Mouse (Mus musculus): ENCODE results near the gene D430041D05Rik. TPM values are rescaled to one million over a fixed set of nuclear protein-coding genes. Genes with fewer than 3 reads are reported as not detected.

D430041D05Rik gene
- polyA plus RNA-seq, 1 experiment from 2014 or later, result 3.6 TPM

- Histone ChIP-seq H3K27ac (ENCODE audit: low read depth, low read length) (no peak overlapping the region), H3K4me2 (ENCODE audit: low read depth) (no peak overlapping the region), H3K9me3 (ENCODE audit: control insufficient read depth, low read length) (no peaks in the 10 kb centered on the region), H3K4me3 (ENCODE audit: low read depth, low read length) (no peak overlapping the region), H3K9ac (ENCODE audit: low read length) (no peak overlapping the region), H3K36me3 (ENCODE audit: control insufficient read depth, insufficient read depth, low read length) (no peaks in the 10 kb centered on the region), H3K4me1 (ENCODE audit: control insufficient read depth, insufficient read depth, low read length) (no peaks in the 10 kb centered on the region; the same call in 1 of the 2 replicates), H3K27me3 (ENCODE audit: control insufficient read depth, insufficient read depth, low read length) (no peaks in the 10 kb centered on the region)
- ATAC-seq (ENCODE audit: insufficient read depth, low FRiP score, low TSS enrichment), result no peak
- DNase-seq (ENCODE audit: low spot score), result no peak
- WGBS, result 85% methylated on average over 15 of the region's 15 CpGs
These were observed 154.2 kb downstream of the D430041D05Rik start for GRCm38 (mm10) chr2:104256585-104256984.

- H3K36me3 ChIP-seq (ENCODE audit: control insufficient read depth, insufficient read depth, low read length), result no peaks in the 10 kb centered on the region
- 86% methylated on average over 9 of the region's 9 CpGs for WGBS
- H3K4me1 ChIP-seq (ENCODE audit: control insufficient read depth, insufficient read depth, low read length), result no peaks in the 10 kb centered on the region; the same call in 1 of the 2 replicates
- no peak overlapping the region for H3K27ac ChIP-seq (ENCODE audit: low read depth, low read length)
- H3K4me3 ChIP-seq (ENCODE audit: low read depth, low read length), result no peak overlapping the region
- H3K27me3 ChIP-seq (ENCODE audit: control insufficient read depth, insufficient read depth, low read length), result no peaks in the 10 kb centered on the region
- ATAC-seq (ENCODE audit: insufficient read depth, low FRiP score, low TSS enrichment), result no peak
- no peak overlapping the region for H3K4me2 ChIP-seq (ENCODE audit: low read depth)
- no peaks in the 10 kb centered on the region for H3K9me3 ChIP-seq (ENCODE audit: control insufficient read depth, low read length)
- no peak overlapping the region for H3K9ac ChIP-seq (ENCODE audit: low read length)
- no peak for DNase-seq (ENCODE audit: low spot score)
These were observed 155.9 kb downstream of the D430041D05Rik start for GRCm38 (mm10) chr2:104254944-104255343.

GRCm38 (mm10) chr2:104253341-104253740, 157.5 kb downstream of the D430041D05Rik start:
- H3K36me3 ChIP-seq (ENCODE audit: control insufficient read depth, insufficient read depth, low read length), result no peaks in the 10 kb centered on the region
- no peaks in the 10 kb centered on the region for H3K4me1 ChIP-seq (ENCODE audit: control insufficient read depth, insufficient read depth, low read length)
- H3K4me3 ChIP-seq (ENCODE audit: low read depth, low read length), result no peak overlapping the region
- DNase-seq (ENCODE audit: low spot score) (no peak), ATAC-seq (ENCODE audit: insufficient read depth, low FRiP score, low TSS enrichment) (no peak)
- H3K9me3 ChIP-seq (ENCODE audit: control insufficient read depth, low read length), result no peaks in the 10 kb centered on the region
- no peak overlapping the region for H3K9ac ChIP-seq (ENCODE audit: low read length)
- WGBS, result 89% methylated on average over 4 of the region's 4 CpGs
- H3K27ac ChIP-seq (ENCODE audit: low read depth, low read length), result no peak overlapping the region
- no peak overlapping the region for H3K4me2 ChIP-seq (ENCODE audit: low read depth)
- no peaks in the 10 kb centered on the region for H3K27me3 ChIP-seq (ENCODE audit: control insufficient read depth, insufficient read depth, low read length)

GRCm38 (mm10) chr2:104251647-104252046, 159.2 kb downstream of the D430041D05Rik start:
- Histone ChIP-seq H3K27me3 (ENCODE audit: control insufficient read depth, insufficient read depth, low read length) (no peaks in the 10 kb centered on the region), H3K4me3 (ENCODE audit: low read depth, low read length) (no peak overlapping the region), H3K27ac (ENCODE audit: low read depth, low read length) (no peak overlapping the region), H3K4me2 (ENCODE audit: low read depth) (no peak overlapping the region), H3K4me1 (ENCODE audit: control insufficient read depth, insufficient read depth, low read length) (no peaks in the 10 kb centered on the region), H3K9me3 (ENCODE audit: control insufficient read depth, low read length) (no peaks in the 10 kb centered on the region), H3K9ac (ENCODE audit: low read length) (no peak overlapping the region), H3K36me3 (ENCODE audit: control insufficient read depth, insufficient read depth, low read length) (no peaks in the 10 kb centered on the region)
- ATAC-seq (ENCODE audit: insufficient read depth, low FRiP score, low TSS enrichment), result no peak
- no peak for DNase-seq (ENCODE audit: low spot score)
- WGBS, result 47% methylated on average over 4 of the region's 4 CpGs

- Histone ChIP-seq H3K27me3 (ENCODE audit: control insufficient read depth, insufficient read depth, low read length) (no peaks in the 10 kb centered on the region), H3K36me3 (ENCODE audit: control insufficient read depth, insufficient read depth, low read length) (no peaks in the 10 kb centered on the region), H3K4me1 (ENCODE audit: control insufficient read depth, insufficient read depth, low read length) (no peaks in the 10 kb centered on the region), H3K4me3 (ENCODE audit: low read depth, low read length) (no peak overlapping the region), H3K9me3 (ENCODE audit: control insufficient read depth, low read length) (no peaks in the 10 kb centered on the region), H3K9ac (ENCODE audit: low read length) (no peak overlapping the region), H3K27ac (ENCODE audit: low read depth, low read length) (no peak overlapping the region), H3K4me2 (ENCODE audit: low read depth) (no peak overlapping the region)
- 72% methylated on average over 2 of the region's 2 CpGs for WGBS
- no peak for ATAC-seq (ENCODE audit: insufficient read depth, low FRiP score, low TSS enrichment)
- DNase-seq (ENCODE audit: low spot score), result no peak
These were observed 161.0 kb downstream of the D430041D05Rik start for GRCm38 (mm10) chr2:104249856-104250255.

- no peaks in the 10 kb centered on the region for H3K27me3 ChIP-seq (ENCODE audit: control insufficient read depth, insufficient read depth, low read length)
- WGBS, result 89% methylated on average over 4 of the region's 4 CpGs
- no peaks in the 10 kb centered on the region for H3K36me3 ChIP-seq (ENCODE audit: control insufficient read depth, insufficient read depth, low read length)
- no peak overlapping the region for H3K4me2 ChIP-seq (ENCODE audit: low read depth)
- DNase-seq (ENCODE audit: low spot score), result no peak
- no peaks in the 10 kb centered on the region for H3K9me3 ChIP-seq (ENCODE audit: control insufficient read depth, low read length)
- H3K4me1 ChIP-seq (ENCODE audit: control insufficient read depth, insufficient read depth, low read length), result no peaks in the 10 kb centered on the region
- H3K27ac ChIP-seq (ENCODE audit: low read depth, low read length), result no peak overlapping the region
- H3K9ac ChIP-seq (ENCODE audit: low read length), result no peak overlapping the region
- no peak for ATAC-seq (ENCODE audit: insufficient read depth, low FRiP score, low TSS enrichment)
- H3K4me3 ChIP-seq (ENCODE audit: low read depth, low read length), result no peak overlapping the region
These were observed 164.0 kb downstream of the D430041D05Rik start for GRCm38 (mm10) chr2:104246851-104247250.

GRCm38 (mm10) chr2:104242055-104242454, 168.8 kb downstream of the D430041D05Rik start:
- WGBS, result 90% methylated on average over 5 of the region's 5 CpGs
- DNase-seq (ENCODE audit: low spot score), result no peak

GRCm38 (mm10) chr2:104237141-104237540, 173.7 kb downstream of the D430041D05Rik start:
- H3K4me1 ChIP-seq (ENCODE audit: control insufficient read depth, insufficient read depth, low read length), result no peaks in the 10 kb centered on the region
- H3K4me3 ChIP-seq (ENCODE audit: low read depth, low read length), result no peak overlapping the region
- H3K27me3 ChIP-seq (ENCODE audit: control insufficient read depth, insufficient read depth, low read length), result no peaks in the 10 kb centered on the region
- H3K36me3 ChIP-seq (ENCODE audit: control insufficient read depth, insufficient read depth, low read length), result no peaks in the 10 kb centered on the region
- no peaks in the 10 kb centered on the region for H3K9me3 ChIP-seq (ENCODE audit: control insufficient read depth, low read length)
- H3K27ac ChIP-seq (ENCODE audit: low read depth, low read length), result no peak overlapping the region
- 86% methylated on average over 4 of the region's 4 CpGs for WGBS
- DNase-seq (ENCODE audit: low spot score), result no peak
- no peak for ATAC-seq (ENCODE audit: insufficient read depth, low FRiP score, low TSS enrichment)
- H3K9ac ChIP-seq (ENCODE audit: low read length), result no peak overlapping the region
- no peak overlapping the region for H3K4me2 ChIP-seq (ENCODE audit: low read depth)

More at GRCm38 (mm10) chr2:104242055-104242454, 168.8 kb downstream of the D430041D05Rik start:
- H3K9me3 ChIP-seq (ENCODE audit: control insufficient read depth, low read length), result no peaks in the 10 kb centered on the region
- H3K36me3 ChIP-seq (ENCODE audit: control insufficient read depth, insufficient read depth, low read length), result no peaks in the 10 kb centered on the region
- H3K4me3 ChIP-seq (ENCODE audit: low read depth, low read length), result no peak overlapping the region
- H3K9ac ChIP-seq (ENCODE audit: low read length), result no peak overlapping the region
- no peaks in the 10 kb centered on the region for H3K27me3 ChIP-seq (ENCODE audit: control insufficient read depth, insufficient read depth, low read length)
- no peak overlapping the region for H3K4me2 ChIP-seq (ENCODE audit: low read depth)
- no peaks in the 10 kb centered on the region for H3K4me1 ChIP-seq (ENCODE audit: control insufficient read depth, insufficient read depth, low read length)
- ATAC-seq (ENCODE audit: insufficient read depth, low FRiP score, low TSS enrichment), result no peak
- H3K27ac ChIP-seq (ENCODE audit: low read depth, low read length), result no peak overlapping the region

- 58% methylated on average over 2 of the region's 2 CpGs for WGBS
- Histone ChIP-seq H3K4me1 (ENCODE audit: control insufficient read depth, insufficient read depth, low read length) (no peaks in the 10 kb centered on the region), H3K9ac (ENCODE audit: low read length) (no peak overlapping the region), H3K4me2 (ENCODE audit: low read depth) (no peak overlapping the region), H3K27me3 (ENCODE audit: control insufficient read depth, insufficient read depth, low read length) (no peaks in the 10 kb centered on the region), H3K27ac (ENCODE audit: low read depth, low read length) (no peak overlapping the region), H3K4me3 (ENCODE audit: low read depth, low read length) (no peak overlapping the region), H3K36me3 (ENCODE audit: control insufficient read depth, insufficient read depth, low read length) (no peaks in the 10 kb centered on the region), H3K9me3 (ENCODE audit: control insufficient read depth, low read length) (no peaks in the 10 kb centered on the region)
- ATAC-seq (ENCODE audit: insufficient read depth, low FRiP score, low TSS enrichment), result no peak
- DNase-seq (ENCODE audit: low spot score), result no peak
These were observed 180.4 kb downstream of the D430041D05Rik start for GRCm38 (mm10) chr2:104230444-104230843.
